Mouse (Mus musculus) limb, embryonic 11.5 days (tissue): ENCODE measurements at regions not wholly inside any gene's neighbourhood (a gene's known extent, or its start where the extent isn't known, plus 50 kb on each side); places are given as distances from the start of the nearest gene placed in this dataset.

ENCODE experiments used
- ATAC-seq: fragments of 200-750 bp; cut with Nextera tagmentation; 2 replicates; pipeline ENCODE4 v1.8.0; 2017; ENCODE audit warnings: low read depth; ENCODE audit not compliant: insufficient number of reproducible peaks, low FRiP score, low TSS enrichment
- DNase-seq: peaks from one replicate; pipeline ENCODE4 v3.0.0-alpha.2; 2015; ENCODE audit warnings: low spot score
- H3K27ac ChIP-seq: fragments of 300-500 bp; sonication (generic); replicated peaks from 2 replicates; pipeline ENCODE4 v1.5.1; 2014; ENCODE audit warnings: low read depth, mild to moderate bottlenecking, low read length
- H3K27me3 ChIP-seq: fragments of 300-500 bp; sonication (generic); 2 replicates; pipeline ENCODE4 v1.6.1; 2014; ENCODE audit warnings: mild to moderate bottlenecking, low read length, mixed read lengths; ENCODE audit not compliant: control insufficient read depth, insufficient read depth
- H3K36me3 ChIP-seq: fragments of 300-500 bp; sonication (generic); 2 replicates; pipeline ENCODE4 v1.6.1; 2014; ENCODE audit warnings: mild to moderate bottlenecking, low read length, moderate library complexity, mixed read lengths; ENCODE audit not compliant: control insufficient read depth, insufficient read depth
- H3K4me1 ChIP-seq: fragments of 300-500 bp; sonication (generic); 2 replicates; pipeline ENCODE4 v1.6.1; 2014; ENCODE audit warnings: low read length, mixed read lengths; ENCODE audit not compliant: control insufficient read depth, insufficient read depth
- H3K4me2 ChIP-seq: fragments of 300-500 bp; sonication (generic); 2 replicates; pipeline ENCODE4 v1.6.1; 2014; ENCODE audit warnings: low read depth, mild to moderate bottlenecking, moderate library complexity; ENCODE audit not compliant: severe bottlenecking
- H3K4me3 ChIP-seq: fragments of 300-500 bp; sonication (generic); 2 replicates; pipeline ENCODE4 v1.5.1; 2014; ENCODE audit warnings: low read depth, low read length
- H3K9ac ChIP-seq: fragments of 300-500 bp; sonication (generic); 2 replicates; pipeline ENCODE4 v1.6.1; 2014; ENCODE audit warnings: mild to moderate bottlenecking, low read length
- H3K9me3 ChIP-seq: fragments of 300-500 bp; sonication (generic); 2 replicates; pipeline ENCODE4 v1.6.1; 2016; ENCODE audit warnings: low read length; ENCODE audit not compliant: control insufficient read depth
- WGBS: fragments of 180-500 bp; shearing (Covaris S2); extraction: QIAGEN DNeasy Blood & Tissue Kit; methylation state at CpG from one replicate; pipeline ENCODE4 v1.1.7; 2014; 5-methylcytosine and 5-hydroxymethylcytosine counted together

DNA sequence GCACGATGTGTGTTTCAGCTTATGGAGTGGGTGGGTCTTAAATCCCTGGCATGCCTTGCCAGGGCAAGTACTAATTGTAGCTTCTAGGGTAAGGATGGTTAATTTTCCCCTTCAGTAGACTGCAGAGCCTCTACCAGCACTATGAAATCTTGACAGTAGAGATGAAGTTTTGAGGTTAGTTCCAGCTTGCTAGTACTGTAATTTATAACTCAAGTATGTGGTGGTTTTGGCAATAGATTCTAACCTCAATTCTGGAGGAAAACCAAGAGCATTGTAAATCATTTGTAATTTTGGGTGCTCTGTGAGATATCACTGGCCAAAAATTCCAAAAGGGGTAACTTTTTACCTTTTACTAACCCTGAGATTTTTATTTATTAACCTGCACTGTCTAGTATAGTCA lies 164.3 kb upstream of the Ednrb start:
- Histone ChIP-seq H3K4me2 (no peak overlapping the region), H3K9me3 (no peaks in the 10 kb centered on the region), H3K9ac (no peak overlapping the region), H3K4me3 (no peak overlapping the region), H3K27ac (no peak overlapping the region), H3K27me3 (no peaks in the 10 kb centered on the region), H3K4me1 (no peaks in the 10 kb centered on the region), H3K36me3 (no peaks in the 10 kb centered on the region)
- DNase-seq (no peak), ATAC-seq (no peak)
- WGBS, result 89% methylated on average over 1 of the region's 1 CpGs

DNA sequence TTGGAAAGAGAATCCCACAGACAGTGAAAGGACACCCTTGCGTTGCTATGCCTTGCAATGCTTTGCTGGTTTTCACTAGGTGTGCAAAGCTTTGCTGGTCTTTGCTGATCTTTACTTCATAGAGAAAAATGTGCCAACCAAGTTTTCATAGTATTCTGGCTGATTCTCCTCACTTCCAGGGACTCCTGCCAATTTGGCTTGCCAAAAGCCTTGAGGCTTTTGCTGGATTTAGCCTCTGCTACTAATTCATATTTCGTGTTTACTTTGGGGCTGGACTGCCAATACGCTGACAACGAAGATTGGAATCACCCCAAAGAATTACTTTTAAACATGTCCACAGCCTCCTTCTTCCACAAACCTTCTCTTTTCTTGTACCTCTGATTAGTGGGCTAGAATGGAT lies 162.2 kb upstream of the Ednrb start:
- H3K4me2 ChIP-seq, result no peak overlapping the region
- ATAC-seq (no peak), DNase-seq (no peak)
- WGBS, result 93% methylated on average over 4 of the region's 4 CpGs
- no peaks in the 10 kb centered on the region for H3K9me3 ChIP-seq
- no peaks in the 10 kb centered on the region for H3K36me3 ChIP-seq
- no peaks in the 10 kb centered on the region for H3K27me3 ChIP-seq
- no peak overlapping the region for H3K27ac ChIP-seq
- no peaks in the 10 kb centered on the region for H3K4me1 ChIP-seq
- H3K4me3 ChIP-seq, result no peak overlapping the region
- no peak overlapping the region for H3K9ac ChIP-seq

DNA sequence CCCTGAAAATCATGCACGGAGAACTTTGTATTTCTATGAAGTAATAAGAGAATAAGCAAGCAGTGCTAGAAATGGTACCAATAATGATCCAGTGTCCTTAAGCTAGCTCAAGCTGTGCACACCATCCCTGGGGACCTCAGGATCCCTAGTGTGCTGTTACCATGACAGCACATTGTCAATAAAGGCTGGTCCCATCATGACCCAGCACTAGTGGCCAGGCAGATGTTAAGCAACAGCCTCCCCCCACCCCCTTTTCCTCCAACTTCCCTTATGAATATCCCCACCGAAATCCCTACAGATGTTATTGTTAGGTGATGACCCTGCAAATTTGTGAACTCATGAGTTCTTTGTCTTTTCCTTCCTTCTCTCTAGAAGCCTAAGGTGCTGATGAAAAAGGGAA lies 160.9 kb upstream of the Ednrb start:
- Histone ChIP-seq H3K4me2 (no peak overlapping the region), H3K36me3 (no peaks in the 10 kb centered on the region), H3K9ac (no peak overlapping the region), H3K27ac (no peak overlapping the region), H3K27me3 (no peaks in the 10 kb centered on the region), H3K4me1 (no peaks in the 10 kb centered on the region), H3K4me3 (no peak overlapping the region), H3K9me3 (no peaks in the 10 kb centered on the region)
- ATAC-seq (no peak), DNase-seq (no peak)
- 87% methylated on average over 2 of the region's 2 CpGs for WGBS

DNA sequence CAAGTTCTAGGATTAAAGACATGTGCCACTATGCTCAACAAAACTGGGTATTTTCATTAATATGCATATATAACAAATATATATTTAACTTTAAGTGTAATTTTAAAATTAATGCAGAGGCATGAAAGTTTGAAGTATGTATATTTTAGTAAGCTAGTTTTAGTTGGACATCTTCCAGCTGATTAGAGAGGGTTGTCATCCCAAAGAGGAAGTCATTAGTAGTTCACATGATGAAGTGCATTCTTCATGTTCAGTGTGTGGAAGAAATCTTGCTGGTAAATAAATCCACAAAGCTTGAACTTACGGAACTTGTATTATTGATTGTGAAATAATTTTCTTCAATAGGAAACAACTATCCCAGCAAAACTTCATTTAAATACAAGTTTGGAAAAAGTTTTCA lies 158.2 kb upstream of the Ednrb start:
- ATAC-seq (no peak), DNase-seq (no peak)
- Histone ChIP-seq H3K4me1 (no peaks in the 10 kb centered on the region), H3K27me3 (no peaks in the 10 kb centered on the region), H3K4me3 (no peak overlapping the region), H3K9me3 (no peaks in the 10 kb centered on the region), H3K36me3 (no peaks in the 10 kb centered on the region), H3K9ac (no peak overlapping the region), H3K4me2 (no peak overlapping the region), H3K27ac (no peak overlapping the region)
- WGBS, result 87% methylated on average over 1 of the region's 1 CpGs

DNA sequence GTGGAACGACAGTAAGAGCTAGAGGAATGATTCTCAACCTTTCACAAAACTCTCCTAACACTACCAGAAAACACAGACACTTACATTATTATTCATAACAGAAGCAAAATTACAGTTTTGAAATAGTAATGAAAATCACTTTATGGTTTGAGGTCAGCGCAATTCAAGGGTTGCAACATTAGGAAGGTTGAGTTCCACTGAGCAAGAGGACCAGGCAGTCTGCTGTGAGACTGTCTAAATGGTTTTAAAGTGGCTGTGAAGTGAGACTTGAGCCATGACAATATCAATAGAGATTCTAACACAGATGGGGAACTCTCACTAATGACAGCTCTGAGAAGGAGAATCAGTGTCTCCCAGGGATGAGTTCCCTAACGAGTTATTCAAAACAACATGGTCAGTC lies 146.2 kb upstream of the Ednrb start:
- no peak overlapping the region for H3K27ac ChIP-seq
- no peaks in the 10 kb centered on the region for H3K27me3 ChIP-seq
- no peak overlapping the region for H3K9ac ChIP-seq
- no peaks in the 10 kb centered on the region for H3K9me3 ChIP-seq
- no peak for ATAC-seq
- no peak overlapping the region for H3K4me2 ChIP-seq
- no peaks in the 10 kb centered on the region for H3K36me3 ChIP-seq
- H3K4me1 ChIP-seq, result no peaks in the 10 kb centered on the region
- no peak for DNase-seq
- WGBS, result 88% methylated on average over 3 of the region's 3 CpGs
- no peak overlapping the region for H3K4me3 ChIP-seq

DNA sequence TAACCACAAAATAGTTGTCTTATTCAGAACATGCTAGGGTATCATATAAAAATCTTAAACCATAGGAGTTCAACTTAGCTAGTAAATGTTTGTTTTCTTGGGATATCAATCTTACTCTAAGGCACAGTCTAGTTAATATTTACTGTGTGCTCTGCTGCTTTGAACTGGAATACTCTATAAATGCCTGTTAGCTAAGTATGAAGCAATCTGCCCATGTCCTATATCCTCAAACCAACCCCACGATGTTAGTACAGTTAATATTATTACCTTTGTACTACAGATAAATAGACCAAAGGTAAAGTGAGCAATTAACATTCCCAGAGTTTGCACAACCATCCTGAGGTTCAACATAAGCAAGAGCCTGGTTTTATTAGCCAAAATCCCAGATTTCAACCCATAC lies 145.7 kb upstream of the Ednrb start:
- Histone ChIP-seq H3K4me1 (no peaks in the 10 kb centered on the region), H3K9ac (no peak overlapping the region), H3K4me2 (no peak overlapping the region), H3K27ac (no peak overlapping the region), H3K36me3 (no peaks in the 10 kb centered on the region), H3K9me3 (no peaks in the 10 kb centered on the region), H3K4me3 (no peak overlapping the region), H3K27me3 (no peaks in the 10 kb centered on the region)
- no peak for ATAC-seq
- no peak for DNase-seq
- 88% methylated on average over 1 of the region's 1 CpGs for WGBS

DNA sequence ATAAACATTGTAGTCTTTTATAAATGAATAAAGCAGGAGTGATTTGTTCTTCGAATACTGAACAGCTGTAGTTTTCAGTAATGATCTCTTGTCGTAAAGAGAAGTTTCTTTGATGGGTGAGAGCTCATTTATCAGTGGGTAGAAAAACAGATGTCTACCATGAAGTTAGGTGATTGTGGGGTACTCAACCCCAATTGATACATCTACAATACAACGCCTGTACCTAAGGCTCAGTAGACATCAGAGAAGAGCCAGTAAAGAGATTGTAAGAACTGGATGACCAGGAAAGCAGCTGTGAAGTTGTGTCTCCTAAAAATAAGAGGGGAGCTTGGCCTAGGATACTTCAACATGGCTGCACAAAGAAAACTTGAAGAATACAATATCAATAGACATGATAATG lies 143.1 kb upstream of the Ednrb start:
- DNase-seq (no peak), ATAC-seq (no peak)
- Histone ChIP-seq H3K4me2 (no peak overlapping the region), H3K4me3 (no peak overlapping the region), H3K4me1 (no peaks in the 10 kb centered on the region), H3K27me3 (no peaks in the 10 kb centered on the region), H3K9ac (no peak overlapping the region), H3K9me3 (no peaks in the 10 kb centered on the region), H3K27ac (no peak overlapping the region), H3K36me3 (no peaks in the 10 kb centered on the region)
- 74% methylated on average over 3 of the region's 3 CpGs for WGBS

DNA sequence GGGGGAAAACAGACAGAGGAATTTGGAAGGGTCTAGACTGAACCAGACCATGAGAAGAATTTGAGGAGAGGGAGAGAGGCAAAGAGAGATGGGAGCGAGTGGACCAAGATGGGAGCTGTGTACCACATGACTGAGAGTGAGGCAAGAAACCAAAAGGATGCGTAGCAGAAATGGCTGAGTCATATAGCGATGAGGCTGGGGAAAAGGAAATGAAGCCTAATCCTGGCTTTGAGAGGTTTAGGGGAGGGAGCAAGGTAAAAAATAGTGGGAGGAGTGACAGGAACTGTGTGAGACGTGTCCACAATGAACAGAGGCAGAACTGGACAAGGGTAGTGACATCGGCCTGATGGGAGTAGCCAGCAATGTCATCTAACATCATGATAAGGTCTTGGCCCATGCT lies 140.1 kb upstream of the Ednrb start:
- DNase-seq (no peak), ATAC-seq (no peak)
- Histone ChIP-seq H3K4me1 (no peaks in the 10 kb centered on the region), H3K27me3 (no peaks in the 10 kb centered on the region), H3K4me2 (no peak overlapping the region), H3K9ac (no peak overlapping the region), H3K4me3 (no peak overlapping the region), H3K27ac (no peak overlapping the region), H3K36me3 (no peaks in the 10 kb centered on the region), H3K9me3 (no peaks in the 10 kb centered on the region)
- 90% methylated on average over 5 of the region's 5 CpGs for WGBS

DNA sequence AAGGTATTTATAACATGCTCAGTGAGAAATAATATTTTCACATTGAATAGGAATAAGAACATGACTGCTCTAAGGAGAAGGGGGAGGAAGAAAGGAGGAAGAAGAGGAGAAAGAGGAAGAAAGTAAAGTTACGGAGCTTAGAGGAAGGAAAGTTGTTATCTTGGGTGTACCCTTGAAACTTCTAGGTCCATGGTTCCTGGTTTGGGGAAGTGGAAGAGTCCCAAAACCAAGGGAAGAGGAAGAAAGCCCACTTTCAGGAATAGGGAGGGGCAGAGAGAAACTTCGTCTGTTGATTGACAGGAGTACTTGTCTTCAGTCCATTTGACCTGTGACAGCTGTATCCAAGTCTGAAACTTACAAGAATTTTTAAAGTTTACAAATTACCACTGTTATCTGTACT lies 134.6 kb upstream of the Ednrb start:
- H3K9me3 ChIP-seq, result no peaks in the 10 kb centered on the region
- H3K27ac ChIP-seq, result no peak overlapping the region
- H3K36me3 ChIP-seq, result no peaks in the 10 kb centered on the region
- DNase-seq, result no peak
- ATAC-seq, result no peak
- WGBS, result 89% methylated on average over 2 of the region's 2 CpGs
- no peaks in the 10 kb centered on the region for H3K27me3 ChIP-seq
- no peaks in the 10 kb centered on the region for H3K4me1 ChIP-seq
- no peak overlapping the region for H3K4me3 ChIP-seq
- H3K4me2 ChIP-seq, result no peak overlapping the region
- H3K9ac ChIP-seq, result no peak overlapping the region
